Mouse (Mus musculus) heart, adult 8-10 months (tissue): ENCODE data around the gene F2rl3. TPM values are rescaled to one million over a fixed set of nuclear protein-coding genes. Genes with fewer than 3 reads are reported as not detected.

ENCODE experiments used
- DNase-seq: peaks from one replicate; pipeline ENCODE4 v3.0.0; 2022; ENCODE audit warnings: low spot score
- total RNA-seq, 4 experiments: library from RNA; stranded (reverse); gene quantifications; 2 replicates each; pipeline ENCODE4 v1.2.4; 2022

The F2rl3 gene
- total RNA-seq, 4 experiments from 2014 or later = 0.63 to 1.7 (median 0.76) TPM

- no peak for DNase-seq
These were observed 4.0 kb downstream of the F2rl3 start for GRCm38 (mm10) chr8:72765696-72766095.

- DNase-seq = no peak
These were observed 5.1 kb downstream of the F2rl3 start for GRCm38 (mm10) chr8:72766777-72767176.

GRCm38 (mm10) chr8:72777797-72778196, 16.1 kb downstream of the F2rl3 start:
- DNase-seq = no peak

GRCm38 (mm10) chr8:72780644-72781043, 19.0 kb downstream of the F2rl3 start:
- DNase-seq = no peak

- no peak for DNase-seq
These were observed 39.9 kb downstream of the F2rl3 start for GRCm38 (mm10) chr8:72801583-72801982.

- DNase-seq = no peak
These were observed 51.0 kb downstream of the F2rl3 start for GRCm38 (mm10) chr8:72812690-72813089.

Other genes starting within 250 kb of the F2rl3 start
- gene Med26, start 213.6 kb upstream of the F2rl3 start, total RNA-seq = 1 to 10 TPM; 6.3 to 8.5 (median 7.6) TPM
- 100 to 1,000 TPM; 117 to 141 (median 135) TPM for gene Smim7, start 190.8 kb upstream of the F2rl3 start, total RNA-seq
- gene Tmem38a, start 189.8 kb upstream of the F2rl3 start, total RNA-seq = 100 to 1,000 TPM; 501 to 520 (median 513) TPM
- gene Nwd1, start 115.2 kb upstream of the F2rl3 start, total RNA-seq = under 1 TPM; 0.31 to 0.79 (median 0.46) TPM
- 10 to 100 TPM; 71.4 to 77.8 (median 74.3) TPM for gene Sin3b, start 38.6 kb upstream of the F2rl3 start, total RNA-seq